Mouse (Mus musculus): Measurements from ENCODE around the gene Flt3l. TPM values are rescaled to one million over a fixed set of nuclear protein-coding genes. Genes with fewer than 3 reads are reported as not detected.

The Flt3l gene
- polyA plus RNA-seq, 1 experiment from 2014 or later: 5.1 TPM

- DNase-seq (ENCODE audit: low spot score) (no peak), ATAC-seq (no peak)
- Histone ChIP-seq H3K4me3 (ENCODE audit: low read depth, low read length) (no peak overlapping the region), H3K9me3 (ENCODE audit: low read length) (no peaks in the 10 kb centered on the region), H3K27ac (ENCODE audit: low read length) (no peak overlapping the region), H3K36me3 (ENCODE audit: insufficient read depth, low read length) (no peaks in the 10 kb centered on the region), H3K4me2 (replicated peaks; ENCODE audit: low read depth, low read length) (no peak overlapping the region), H3K9ac (replicated peaks; ENCODE audit: low read depth) (no peak overlapping the region), H3K27me3 (replicated peaks; ENCODE audit: insufficient read depth, low read length) (no peaks in the 10 kb centered on the region), H3K4me1 (ENCODE audit: insufficient read depth, low read depth, low read length) (peaks cover 4% of the 10 kb centered on the region; the same call in 1 of the 2 replicates)
- WGBS: 64% methylated on average over 5 of the region's 5 CpGs
- TF ChIP-seq EP300 (IDR thresholded peaks at IDR 0.05): no peak
- TF ChIP-seq CTCF (IDR thresholded peaks at IDR 0.05): no peak
Observed at GRCm38 (mm10) chr7:45104941-45105340, 31.3 kb downstream of the Flt3l start.

GRCm38 (mm10) chr7:45103652-45104180 lies 32.5 kb downstream of the Flt3l start, which contains the start of gene Fcgrt:
Gene Fcgrt, minus strand, starts transcription at chr7:45103851.
- ATAC-seq (peak; percentile 99), DNase-seq (ENCODE audit: low spot score) (peak; percentile 99)
- H3K27me3 ChIP-seq (replicated peaks; ENCODE audit: insufficient read depth, low read length): no peaks in the 10 kb centered on the region
- H3K4me1 ChIP-seq (ENCODE audit: insufficient read depth, low read depth, low read length): peaks cover 4% of the 10 kb centered on the region; the same call in 1 of the 2 replicates
- H3K4me3 ChIP-seq (ENCODE audit: low read depth, low read length): peak within 1 kb of the TSS; percentile 49
- H3K4me2 ChIP-seq (replicated peaks; ENCODE audit: low read depth, low read length): peak within 1 kb of the TSS; percentile 69
- peak within 1 kb of the TSS; percentile 60 for H3K9ac ChIP-seq (replicated peaks; ENCODE audit: low read depth)
- TF ChIP-seq EP300 (IDR thresholded peaks at IDR 0.05) (peak; percentile 54; the same call in 1 of the 2 replicates), CTCF (IDR thresholded peaks at IDR 0.05) (0 out of 2 replicates have a peak, but pooled peaks have one; percentile 17)
- WGBS: 6% methylated on average over 7 of the region's 7 CpGs
- peak within 1 kb of the TSS; percentile 91 for H3K27ac ChIP-seq (ENCODE audit: low read length)
- no peaks in the 10 kb centered on the region for H3K36me3 ChIP-seq (ENCODE audit: insufficient read depth, low read length)
- no peaks in the 10 kb centered on the region for H3K9me3 ChIP-seq (ENCODE audit: low read length)

DNA sequence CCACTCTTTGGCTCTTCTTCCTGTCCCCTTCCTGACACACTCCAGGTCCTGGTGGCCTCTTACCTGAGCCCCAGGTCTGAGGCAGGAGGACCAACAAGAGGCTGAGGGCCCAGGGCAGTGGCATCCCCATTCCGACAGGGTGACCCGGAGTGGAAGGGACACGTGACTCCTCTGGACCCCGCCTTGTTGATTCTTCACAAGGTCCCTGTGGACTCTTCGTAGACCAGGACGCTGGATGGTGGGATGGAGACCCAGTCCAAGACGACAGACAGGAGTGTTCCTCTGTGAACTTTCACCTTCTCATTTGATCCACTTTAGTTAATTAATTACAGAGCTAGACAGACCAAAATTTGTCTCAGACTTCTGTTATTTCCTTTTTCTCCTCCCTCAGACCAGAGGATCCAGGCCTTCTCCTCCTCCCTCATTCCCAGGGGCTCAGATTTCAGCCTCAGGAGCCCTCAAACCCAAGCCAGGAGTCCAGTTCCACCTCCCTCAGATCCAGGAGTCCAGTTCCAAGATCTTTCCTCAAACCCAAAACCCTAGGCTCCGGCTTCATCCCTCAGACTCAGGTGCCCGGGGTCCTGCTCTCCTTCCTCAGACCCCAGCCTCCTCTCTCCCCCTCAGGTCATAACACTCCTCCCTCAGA lies 33.2 kb downstream of the Flt3l start:
- H3K9ac ChIP-seq (replicated peaks; ENCODE audit: low read depth): peak overlapping the region; percentile 60
- H3K4me2 ChIP-seq (replicated peaks; ENCODE audit: low read depth, low read length): peak overlapping the region; percentile 69
- peak; percentile 5; the same call in 1 of the 2 replicates for TF ChIP-seq CTCF (IDR thresholded peaks at IDR 0.05)
- TF ChIP-seq EP300 (IDR thresholded peaks at IDR 0.05): no peak
- 45% methylated on average over 9 of the region's 9 CpGs for WGBS
- H3K9me3 ChIP-seq (ENCODE audit: low read length): no peaks in the 10 kb centered on the region
- H3K36me3 ChIP-seq (ENCODE audit: insufficient read depth, low read length): no peaks in the 10 kb centered on the region
- peaks cover 4% of the 10 kb centered on the region; the same call in 1 of the 2 replicates for H3K4me1 ChIP-seq (ENCODE audit: insufficient read depth, low read depth, low read length)
- ATAC-seq: 0 out of 2 replicates have a peak, but pooled peaks have one; percentile 12
- DNase-seq (ENCODE audit: low spot score): peak; percentile 52
- H3K4me3 ChIP-seq (ENCODE audit: low read depth, low read length): peak overlapping the region; percentile 49
- H3K27me3 ChIP-seq (replicated peaks; ENCODE audit: insufficient read depth, low read length): no peaks in the 10 kb centered on the region
- H3K27ac ChIP-seq (ENCODE audit: low read length): peak overlapping the region; percentile 91

GRCm38 (mm10) chr7:45102441-45102840 lies 33.8 kb downstream of the Flt3l start:
- no peaks in the 10 kb centered on the region for H3K9me3 ChIP-seq (ENCODE audit: low read length)
- H3K4me1 ChIP-seq (ENCODE audit: insufficient read depth, low read depth, low read length): peaks cover 4% of the 10 kb centered on the region; the same call in 1 of the 2 replicates
- no peaks in the 10 kb centered on the region for H3K36me3 ChIP-seq (ENCODE audit: insufficient read depth, low read length)
- H3K9ac ChIP-seq (replicated peaks; ENCODE audit: low read depth): 0 out of 2 replicates have a peak overlapping the region, but pooled peaks have one; percentile 60
- H3K4me3 ChIP-seq (ENCODE audit: low read depth, low read length): peak overlapping the region; percentile 49; the same call in 1 of the 2 replicates
- 73% methylated on average over 11 of the region's 11 CpGs for WGBS
- DNase-seq (ENCODE audit: low spot score) (no peak), ATAC-seq (no peak)
- no peak overlapping the region; the same call in 1 of the 2 replicates for H3K27ac ChIP-seq (ENCODE audit: low read length)
- H3K27me3 ChIP-seq (replicated peaks; ENCODE audit: insufficient read depth, low read length): no peaks in the 10 kb centered on the region
- TF ChIP-seq CTCF (IDR thresholded peaks at IDR 0.05) (no peak), EP300 (IDR thresholded peaks at IDR 0.05) (no peak)
- H3K4me2 ChIP-seq (replicated peaks; ENCODE audit: low read depth, low read length): peak overlapping the region; percentile 69

- Histone ChIP-seq H3K9ac (replicated peaks; ENCODE audit: low read depth) (no peak overlapping the region), H3K36me3 (ENCODE audit: insufficient read depth, low read length) (no peaks in the 10 kb centered on the region), H3K27ac (ENCODE audit: low read length) (no peak overlapping the region), H3K4me2 (replicated peaks; ENCODE audit: low read depth, low read length) (no peak overlapping the region), H3K27me3 (replicated peaks; ENCODE audit: insufficient read depth, low read length) (no peaks in the 10 kb centered on the region), H3K9me3 (ENCODE audit: low read length) (no peaks in the 10 kb centered on the region), H3K4me3 (ENCODE audit: low read depth, low read length) (no peak overlapping the region), H3K4me1 (ENCODE audit: insufficient read depth, low read depth, low read length) (peaks cover 4% of the 10 kb centered on the region; the same call in 1 of the 2 replicates)
- no peak for TF ChIP-seq CTCF (IDR thresholded peaks at IDR 0.05)
- no peak for TF ChIP-seq EP300 (IDR thresholded peaks at IDR 0.05)
- 71% methylated on average over 6 of the region's 6 CpGs for WGBS
- ATAC-seq (no peak), DNase-seq (ENCODE audit: low spot score) (no peak)
Observed at GRCm38 (mm10) chr7:45100046-45100445, 36.2 kb downstream of the Flt3l start.

- Histone ChIP-seq H3K4me1 (ENCODE audit: insufficient read depth, low read depth, low read length) (peaks cover 4% of the 10 kb centered on the region; the same call in 1 of the 2 replicates), H3K9ac (replicated peaks; ENCODE audit: low read depth) (no peak overlapping the region), H3K9me3 (ENCODE audit: low read length) (no peaks in the 10 kb centered on the region), H3K27me3 (replicated peaks; ENCODE audit: insufficient read depth, low read length) (no peaks in the 10 kb centered on the region), H3K36me3 (ENCODE audit: insufficient read depth, low read length) (no peaks in the 10 kb centered on the region), H3K4me2 (replicated peaks; ENCODE audit: low read depth, low read length) (no peak overlapping the region), H3K4me3 (ENCODE audit: low read depth, low read length) (no peak overlapping the region), H3K27ac (ENCODE audit: low read length) (no peak overlapping the region)
- DNase-seq (ENCODE audit: low spot score): no peak
- no peak for TF ChIP-seq EP300 (IDR thresholded peaks at IDR 0.05)
- TF ChIP-seq CTCF (IDR thresholded peaks at IDR 0.05): peak; percentile 54
- no peak for ATAC-seq
- 83% methylated on average over 8 of the region's 8 CpGs for WGBS
Observed at GRCm38 (mm10) chr7:45098541-45099240, 37.5 kb downstream of the Flt3l start.

All from lung, postnatal 0 days (tissue).